Mouse (Mus musculus): ENCODE results near the gene Hspb1.

- TF ChIP-seq GATA1 (IDR thresholded peaks at IDR 0.05; ENCODE audit: low read length) (no peak), TAL1 (IDR thresholded peaks at IDR 0.05; ENCODE audit: low read length) (no peak)
Measured at GRCm38 (mm10) chr5:135870505-135870904, 17.2 kb upstream of the Hspb1 start.
